Mouse (Mus musculus) stomach, postnatal 0 days (tissue): ENCODE data around the gene Rnf220.

ENCODE experiments used
- CTCF ChIP-seq: IDR thresholded peaks from 2 replicates; pipeline ENCODE4 v1.5.1; 2016; ENCODE audit warnings: antibody characterized with exemption, low read depth, mild to moderate bottlenecking, moderate library complexity
- EP300 ChIP-seq: optimal IDR thresholded peaks from 2 replicates; pipeline ENCODE3; 2016; ENCODE audit warnings: antibody characterized with exemption

DNA sequence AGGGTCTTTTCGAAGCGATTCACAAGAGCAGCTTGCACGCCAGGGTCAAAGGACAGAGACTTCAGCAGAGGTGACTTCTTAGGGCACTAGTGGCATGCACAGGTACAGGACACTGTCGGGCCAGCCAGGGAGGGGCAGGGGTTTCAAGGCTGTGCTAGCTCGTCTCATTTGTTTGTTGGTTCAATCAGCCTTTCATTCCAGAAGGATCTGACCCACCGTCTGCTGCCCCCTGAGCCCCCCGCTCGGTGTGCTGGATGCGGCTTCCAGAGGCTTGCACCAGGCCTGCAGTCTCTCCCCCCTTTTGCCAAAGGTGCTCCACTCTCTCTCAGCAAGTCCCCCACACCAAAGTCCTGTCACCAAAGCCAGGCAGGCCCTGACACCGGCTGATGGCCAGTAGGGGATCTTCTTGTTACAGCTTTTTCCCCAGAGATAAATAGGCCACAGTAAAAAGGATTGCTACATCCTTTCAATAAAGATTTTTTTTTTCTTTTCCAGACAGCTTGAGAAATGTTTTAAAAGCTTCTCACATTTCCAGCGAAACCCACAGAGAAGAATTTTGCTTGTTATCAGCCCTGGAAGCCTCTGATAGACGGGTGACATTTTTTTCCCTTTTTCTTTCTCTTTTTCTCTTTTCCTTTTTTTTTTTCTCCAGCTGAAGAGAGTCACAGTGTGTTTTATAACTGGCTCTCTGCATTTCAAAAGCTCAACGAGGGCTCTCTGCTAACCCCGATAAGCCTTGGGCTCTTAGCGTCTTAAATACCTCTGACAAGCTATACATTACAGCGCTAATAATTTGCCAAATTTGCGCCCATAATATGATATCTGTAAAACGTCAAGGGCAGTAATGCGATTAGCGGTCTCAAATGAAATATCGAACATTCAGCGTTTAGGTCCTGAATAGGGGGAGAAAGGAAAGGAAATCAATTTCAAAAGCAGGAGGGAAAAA is 105.7 kb downstream of the Rnf220 start:
- no peak for TF ChIP-seq CTCF
- no peak for TF ChIP-seq EP300
